ENCODE assay signal across 8 mouse cellular contexts in genomic region chr8:71521634-71522033, GRCm38 (mm10). TPM values are rescaled to one million over a fixed set of nuclear protein-coding genes. Genes with fewer than 3 reads are reported as not detected.
DNase-seq lines count a peak whose midpoint lies in the region; ATAC-seq lines count a peak whose summit lies in the region.

No protein-coding gene starts in this region.

- peak; percentile 99 for DNase-seq in embryo, embryonic 10 days (ENCODE audit: low spot score)
- DNase-seq in gastrocnemius, postnatal 14 days: peak; percentile 95
- DNase-seq in left cerebral cortex, adult 9 months (ENCODE audit: low spot score in 2 of 2): peak; percentile 74 to 94
- peak; percentile 89 to 93 for DNase-seq in right cerebral cortex, postnatal 10 days (ENCODE audit: low spot score in 2 of 2)
- peak; percentile 95 for DNase-seq in urinary bladder, postnatal 14 days (ENCODE audit: low spot score)

- peak; percentile 78 for ATAC-seq in activated CD4-positive, CD25-positive, alpha-beta regulatory T cell, adult 4 months
- peak; percentile 85 for ATAC-seq in inflammation-experienced regulatory T-cells, adult 6 months
- ATAC-seq in megakaryocyte progenitor cell, adult 5-6 weeks (replicated peaks; ENCODE audit: poor library complexity): peak; percentile 97

- intact Hi-C loops in gastrocnemius, postnatal 14 days (cut with DNase I; ENCODE audit: low total_unique reads): loop anchor here (2.0 kb wide), 1 partner anchor 81 kb away; no protein-coding TSS in a partner anchor

RNA-seq across cellular contexts. Expression of gene Ccdc194, which starts 3.9 kb away (rescaled TPM):
- polyA plus RNA-seq in activated CD4-positive, CD25-positive, alpha-beta regulatory T cell, adult 4 months (2017; shearing (Covaris generic)): not detected
- total RNA-seq in gastrocnemius, postnatal 14 days (2021): under 1 TPM in 1 of 2 experiments, not detected in 1; 0.33 TPM
- not detected for polyA plus RNA-seq in inflammation-experienced regulatory T-cells, adult 6 months (2017; shearing (Covaris generic))
- 0.07 TPM in 1 of 2 replicates, not detected in the other for total RNA-seq in megakaryocyte progenitor cell, adult 5-6 weeks (2015)
- total RNA-seq in megakaryocyte progenitor cell, adult 5-6 weeks (2017): not detected in 2 replicates

RNA-seq across cellular contexts. Expression of gene Plvap, which starts 10.1 kb away (rescaled TPM):
- polyA plus RNA-seq in activated CD4-positive, CD25-positive, alpha-beta regulatory T cell, adult 4 months (2017; shearing (Covaris generic)): not detected
- 10 to 100 TPM in 1 of 2 experiments, 1 to 10 TPM in 1; 7.7 to 11.7 TPM for total RNA-seq in gastrocnemius, postnatal 14 days (2021)
- not detected for polyA plus RNA-seq in inflammation-experienced regulatory T-cells, adult 6 months (2017; shearing (Covaris generic))
- 0.67 and 0.76 TPM in 2 replicates for total RNA-seq in megakaryocyte progenitor cell, adult 5-6 weeks (2015)
- total RNA-seq in megakaryocyte progenitor cell, adult 5-6 weeks (2017): 0.71 and 2.7 TPM in 2 replicates

RNA-seq across cellular contexts. Expression of gene Bst2, which starts 15.6 kb away (rescaled TPM):
- 100 to 1,000 TPM in 1 of 2 experiments, 10 to 100 TPM in 1; 40.2 to 113 TPM for polyA plus RNA-seq in activated CD4-positive, CD25-positive, alpha-beta regulatory T cell, adult 4 months (2017; shearing (Covaris generic))
- 1 to 10 TPM; 8.6 to 9.3 TPM for total RNA-seq in gastrocnemius, postnatal 14 days (2021)
- 10 to 100 TPM; 52.2 to 66.6 (median 61.8) TPM for polyA plus RNA-seq in inflammation-experienced regulatory T-cells, adult 6 months (2017; shearing (Covaris generic))
- total RNA-seq in megakaryocyte progenitor cell, adult 5-6 weeks (2015): 11.3 and 15.7 TPM in 2 replicates
- total RNA-seq in megakaryocyte progenitor cell, adult 5-6 weeks (2017): 50.9 and 62.2 TPM in 2 replicates

RNA-seq across cellular contexts. Expression of gene Mvb12a, which starts 21.1 kb away (rescaled TPM):
- polyA plus RNA-seq in activated CD4-positive, CD25-positive, alpha-beta regulatory T cell, adult 4 months (2017; shearing (Covaris generic)): 10 to 100 TPM; 59.3 to 71.7 TPM
- 10 to 100 TPM; 20.4 to 20.6 TPM for total RNA-seq in gastrocnemius, postnatal 14 days (2021)
- 10 to 100 TPM; 38.1 to 75.7 (median 43.5) TPM for polyA plus RNA-seq in inflammation-experienced regulatory T-cells, adult 6 months (2017; shearing (Covaris generic))
- total RNA-seq in megakaryocyte progenitor cell, adult 5-6 weeks (2015): 45.4 and 49.8 TPM in 2 replicates
- total RNA-seq in megakaryocyte progenitor cell, adult 5-6 weeks (2017): 65.6 and 76.6 TPM in 2 replicates

RNA-seq across cellular contexts. Expression of gene Gtpbp3, which starts 33.7 kb away (rescaled TPM):
- polyA plus RNA-seq in activated CD4-positive, CD25-positive, alpha-beta regulatory T cell, adult 4 months (2017; shearing (Covaris generic)): 1 to 10 TPM; 3.9 to 5.1 TPM
- 1 to 10 TPM; 7.5 to 8.5 TPM for total RNA-seq in gastrocnemius, postnatal 14 days (2021)
- polyA plus RNA-seq in inflammation-experienced regulatory T-cells, adult 6 months (2017; shearing (Covaris generic)): 1 to 10 TPM; 2.6 to 6.5 (median 3.4) TPM
- 5.9 TPM in 2 replicates for total RNA-seq in megakaryocyte progenitor cell, adult 5-6 weeks (2015)
- 23.4 and 26.5 TPM in 2 replicates for total RNA-seq in megakaryocyte progenitor cell, adult 5-6 weeks (2017)

Comparison
In these comparisons a context has a peak if more than half of its experiments do, and no peak if none do; other contexts are left out.
1. Peak in every context shown above with its lines: DNase-seq and ATAC-seq.